Mouse (Mus musculus): ENCODE results near the gene Gpr146. TPM values are rescaled to one million over a fixed set of nuclear protein-coding genes. Genes with fewer than 3 reads are reported as not detected.

Gene Gpr146
- total and polyA plus RNA-seq, 2 experiments from 2014 or later = 23.0 to 38.2 TPM

DNA sequence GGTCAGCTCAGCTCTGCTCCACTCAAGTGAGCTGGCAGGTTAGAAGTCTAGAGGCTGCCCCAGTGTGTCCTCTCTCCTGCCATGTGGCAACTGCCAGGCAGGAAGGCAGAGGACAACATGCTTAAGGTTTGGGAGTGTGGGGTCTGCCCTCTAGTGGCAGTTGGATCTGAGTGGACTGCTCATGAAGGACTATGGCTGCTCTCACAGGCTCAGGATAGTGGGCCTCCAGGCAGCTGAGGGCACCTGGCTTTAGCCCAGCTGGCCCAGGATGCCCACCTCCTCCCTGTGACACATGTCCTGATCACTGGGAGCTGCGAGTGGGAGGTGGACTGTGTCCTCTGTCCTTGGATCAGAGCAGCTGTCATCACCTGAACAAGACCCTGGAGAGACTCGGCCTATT is 18.8 kb upstream of the Gpr146 start:
- WGBS = 34% methylated on average over 2 of the region's 2 CpGs
- Histone ChIP-seq H3K27me3 (ENCODE audit: control insufficient read depth, insufficient read depth, low read length) (no peaks in the 10 kb centered on the region), H3K36me3 (replicated peaks; ENCODE audit: control insufficient read depth, insufficient read depth, low read length) (no peaks in the 10 kb centered on the region), H3K4me2 (ENCODE audit: low read depth, low read length) (no peak overlapping the region), H3K27ac (ENCODE audit: low read depth) (no peak overlapping the region), H3K4me3 (ENCODE audit: low read depth, low read length) (no peak overlapping the region), H3K9me3 (replicated peaks; ENCODE audit: control insufficient read depth, low read length) (no peaks in the 10 kb centered on the region), H3K4me1 (ENCODE audit: control insufficient read depth, insufficient read depth) (no peaks in the 10 kb centered on the region), H3K9ac (replicated peaks; ENCODE audit: low read depth, low read length) (no peak overlapping the region)
- TF ChIP-seq EP300 (IDR thresholded peaks at IDR 0.05; ENCODE audit: low read depth) = no peak
- peak; percentile 73 for TF ChIP-seq CTCF (IDR thresholded peaks at IDR 0.05; ENCODE audit: low read depth)
- peak; percentile 77 for ATAC-seq (ENCODE audit: insufficient read depth, low read depth)
- peak; percentile 62 for DNase-seq (ENCODE audit: low spot score)

DNA sequence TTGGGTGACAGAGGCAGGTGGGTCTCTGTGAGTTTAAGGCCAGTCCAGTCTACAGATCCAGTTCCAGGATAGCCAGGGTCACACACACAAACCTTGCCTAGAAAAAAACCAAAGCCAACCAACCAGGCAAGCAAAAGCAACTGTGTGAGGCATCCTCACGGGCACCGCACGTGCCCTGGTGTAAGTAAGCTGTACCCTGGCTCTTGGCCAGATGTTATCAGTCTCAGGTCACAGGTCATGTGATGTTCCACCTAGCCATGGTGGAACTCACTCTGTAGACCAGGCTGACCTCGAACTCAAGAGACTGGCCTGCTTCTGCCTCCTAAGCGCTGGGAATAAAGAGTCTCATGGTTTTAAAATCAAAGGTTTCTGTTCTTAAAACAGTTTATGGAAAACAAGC is 18.3 kb upstream of the Gpr146 start:
- WGBS = 78% methylated on average over 5 of the region's 5 CpGs
- no peak for ATAC-seq (ENCODE audit: insufficient read depth, low read depth)
- Histone ChIP-seq H3K9me3 (replicated peaks; ENCODE audit: control insufficient read depth, low read length) (no peaks in the 10 kb centered on the region), H3K27ac (ENCODE audit: low read depth) (no peak overlapping the region), H3K4me3 (ENCODE audit: low read depth, low read length) (no peak overlapping the region), H3K4me2 (ENCODE audit: low read depth, low read length) (no peak overlapping the region), H3K4me1 (ENCODE audit: control insufficient read depth, insufficient read depth) (0 out of 2 replicates have a peak, but pooled peaks cover under 1% of the 10 kb centered on the region), H3K36me3 (replicated peaks; ENCODE audit: control insufficient read depth, insufficient read depth, low read length) (no peaks in the 10 kb centered on the region), H3K9ac (replicated peaks; ENCODE audit: low read depth, low read length) (no peak overlapping the region), H3K27me3 (ENCODE audit: control insufficient read depth, insufficient read depth, low read length) (no peaks in the 10 kb centered on the region)
- TF ChIP-seq CTCF (IDR thresholded peaks at IDR 0.05; ENCODE audit: low read depth) = no peak
- TF ChIP-seq EP300 (IDR thresholded peaks at IDR 0.05; ENCODE audit: low read depth) = no peak
- no peak for DNase-seq (ENCODE audit: low spot score)

DNA sequence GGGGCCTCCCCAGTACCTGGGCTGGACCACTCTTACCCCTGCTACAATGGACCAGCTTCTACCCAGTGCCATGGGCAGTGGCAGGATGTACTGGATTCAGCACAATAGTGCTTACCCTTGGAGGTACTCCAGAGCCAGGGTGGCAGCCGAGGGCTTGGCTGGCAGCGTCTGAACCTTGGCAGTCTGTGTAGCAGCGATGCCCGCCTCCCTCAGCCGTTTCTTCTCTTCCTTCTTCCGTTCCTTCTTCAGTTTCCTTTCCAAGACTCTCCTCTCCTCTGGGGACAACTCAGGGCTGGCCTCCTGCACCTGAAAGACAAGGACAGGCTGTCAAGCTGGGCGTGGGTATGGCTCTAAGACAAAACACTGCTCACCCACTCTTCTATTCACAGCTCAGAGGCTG is 13.6 kb upstream of the Gpr146 start:
- 57% methylated on average over 7 of the region's 7 CpGs for WGBS
- TF ChIP-seq EP300 (IDR thresholded peaks at IDR 0.05; ENCODE audit: low read depth) (no peak), CTCF (IDR thresholded peaks at IDR 0.05; ENCODE audit: low read depth) (no peak)
- Histone ChIP-seq H3K4me3 (ENCODE audit: low read depth, low read length) (no peak overlapping the region), H3K27me3 (ENCODE audit: control insufficient read depth, insufficient read depth, low read length) (no peaks in the 10 kb centered on the region), H3K9me3 (replicated peaks; ENCODE audit: control insufficient read depth, low read length) (no peaks in the 10 kb centered on the region), H3K4me1 (ENCODE audit: control insufficient read depth, insufficient read depth) (0 out of 2 replicates have a peak, but pooled peaks cover 6% of the 10 kb centered on the region), H3K4me2 (ENCODE audit: low read depth, low read length) (no peak overlapping the region), H3K36me3 (replicated peaks; ENCODE audit: control insufficient read depth, insufficient read depth, low read length) (no peaks in the 10 kb centered on the region), H3K27ac (ENCODE audit: low read depth) (no peak overlapping the region; the same call in 1 of the 2 replicates), H3K9ac (replicated peaks; ENCODE audit: low read depth, low read length) (no peak overlapping the region)
- no peak for ATAC-seq (ENCODE audit: insufficient read depth, low read depth)
- DNase-seq (ENCODE audit: low spot score) = no peak

DNA sequence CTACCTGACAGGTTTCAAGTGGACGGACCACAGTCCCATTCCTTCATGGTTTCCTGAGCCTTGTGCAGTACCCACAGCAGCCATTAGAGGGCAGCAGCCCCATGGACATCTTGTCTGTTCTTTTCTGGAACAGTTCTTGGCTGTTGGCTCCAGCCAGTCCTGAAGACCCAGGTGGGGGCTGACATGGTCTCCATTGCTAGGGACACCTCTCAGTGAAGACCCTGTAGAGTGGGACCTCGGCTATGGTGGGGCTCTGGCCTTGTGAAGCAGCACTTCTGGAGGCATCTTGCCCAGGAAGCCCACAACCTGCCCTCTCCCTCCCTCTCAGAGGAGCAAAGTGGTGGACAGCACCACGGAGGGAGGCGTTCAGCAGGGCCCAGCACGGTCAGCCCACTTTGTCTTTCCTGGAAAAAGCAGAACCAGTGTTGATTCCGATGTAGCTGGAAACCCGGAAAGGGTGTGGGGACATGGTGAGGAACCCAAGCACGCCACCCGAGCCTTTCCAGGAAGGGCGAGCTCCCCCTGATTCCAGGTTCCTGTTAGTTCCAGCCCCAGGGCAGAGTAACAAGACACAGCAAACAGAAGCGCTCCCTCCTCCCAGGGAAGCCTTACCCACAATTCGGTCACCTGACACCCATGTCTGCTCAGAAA is 13.1 kb upstream of the Gpr146 start:
- Histone ChIP-seq H3K4me3 (ENCODE audit: low read depth, low read length) (no peak overlapping the region), H3K4me2 (ENCODE audit: low read depth, low read length) (no peak overlapping the region), H3K27me3 (ENCODE audit: control insufficient read depth, insufficient read depth, low read length) (no peaks in the 10 kb centered on the region), H3K9ac (replicated peaks; ENCODE audit: low read depth, low read length) (no peak overlapping the region), H3K9me3 (replicated peaks; ENCODE audit: control insufficient read depth, low read length) (no peaks in the 10 kb centered on the region), H3K4me1 (ENCODE audit: control insufficient read depth, insufficient read depth) (0 out of 2 replicates have a peak, but pooled peaks cover 6% of the 10 kb centered on the region), H3K27ac (ENCODE audit: low read depth) (peak overlapping the region; percentile 70), H3K36me3 (replicated peaks; ENCODE audit: control insufficient read depth, insufficient read depth, low read length) (no peaks in the 10 kb centered on the region)
- 36% methylated on average over 12 of the region's 12 CpGs for WGBS
- TF ChIP-seq EP300 (IDR thresholded peaks at IDR 0.05; ENCODE audit: low read depth) (peak; percentile 63), CTCF (IDR thresholded peaks at IDR 0.05; ENCODE audit: low read depth) (peak; percentile 99)
- DNase-seq (ENCODE audit: low spot score) (peak; percentile 75), ATAC-seq (ENCODE audit: insufficient read depth, low read depth) (peak; percentile 66)

DNA sequence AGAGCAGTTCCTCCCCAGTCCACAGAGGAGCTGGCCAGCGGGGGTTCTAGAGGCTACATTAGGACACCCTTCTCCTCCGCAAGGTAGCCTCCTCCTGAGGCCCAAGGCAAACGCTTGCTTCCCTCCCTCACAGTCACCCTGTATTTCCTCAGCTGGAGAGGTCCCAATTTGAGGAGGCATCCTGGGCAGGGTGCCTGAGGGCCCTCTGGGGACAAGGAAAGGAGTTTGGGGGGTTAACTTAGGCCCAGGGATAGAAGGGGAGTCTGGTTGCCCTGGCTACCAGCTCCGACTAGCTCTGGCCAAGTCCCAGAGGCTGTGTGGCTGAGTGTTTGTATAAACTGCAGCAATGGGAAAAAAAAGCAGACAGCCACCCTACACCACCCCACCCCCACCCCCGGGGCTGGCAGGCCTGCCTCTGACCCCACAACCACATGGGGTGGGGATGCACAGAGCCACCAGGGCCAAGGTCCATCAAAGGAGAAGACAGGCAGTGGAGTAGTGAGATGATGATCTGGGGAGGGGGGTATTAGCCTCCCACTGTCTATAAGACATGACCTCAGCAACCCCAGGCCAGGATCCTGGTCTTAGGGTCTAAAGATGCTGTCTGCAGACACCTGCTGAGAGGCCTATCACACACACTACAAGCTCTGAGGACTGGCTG is 12.5 kb upstream of the Gpr146 start:
- H3K4me2 ChIP-seq (ENCODE audit: low read depth, low read length) = no peak overlapping the region
- H3K36me3 ChIP-seq (replicated peaks; ENCODE audit: control insufficient read depth, insufficient read depth, low read length) = no peaks in the 10 kb centered on the region
- DNase-seq (ENCODE audit: low spot score) = no peak
- H3K27me3 ChIP-seq (ENCODE audit: control insufficient read depth, insufficient read depth, low read length) = no peaks in the 10 kb centered on the region
- H3K9ac ChIP-seq (replicated peaks; ENCODE audit: low read depth, low read length) = no peak overlapping the region
- 48% methylated on average over 5 of the region's 5 CpGs for WGBS
- ATAC-seq (ENCODE audit: insufficient read depth, low read depth) = peak; percentile 3; the same call in 1 of the 2 replicates
- no peak overlapping the region for H3K4me3 ChIP-seq (ENCODE audit: low read depth, low read length)
- H3K27ac ChIP-seq (ENCODE audit: low read depth) = peak overlapping the region; percentile 70
- TF ChIP-seq EP300 (IDR thresholded peaks at IDR 0.05; ENCODE audit: low read depth) = no peak
- TF ChIP-seq CTCF (IDR thresholded peaks at IDR 0.05; ENCODE audit: low read depth) = no peak
- no peaks in the 10 kb centered on the region for H3K9me3 ChIP-seq (replicated peaks; ENCODE audit: control insufficient read depth, low read length)
- 0 out of 2 replicates have a peak, but pooled peaks cover 6% of the 10 kb centered on the region for H3K4me1 ChIP-seq (ENCODE audit: control insufficient read depth, insufficient read depth)

Data from heart, postnatal 0 days (tissue).